Mouse (Mus musculus) bone marrow, adult 2 months (tissue): ENCODE measurements at regions not wholly inside any gene's neighbourhood (a gene's known extent, or its start where the extent isn't known, plus 50 kb on each side); places are given as distances from the start of the nearest gene placed in this dataset.

Experiments used
- CTCF ChIP-seq: fragments of 200-500 bp; IDR thresholded peaks from 2 replicates; pipeline ENCODE4 v1.5.1; 2011; ENCODE audit warnings: low read length, control low read depth; ENCODE audit not compliant: control insufficient read depth, insufficient read depth
- POLR2A ChIP-seq: fragments of 200-500 bp; IDR thresholded peaks from 2 replicates; pipeline ENCODE4 v1.6.1; 2011; ENCODE audit warnings: low read depth, mild to moderate bottlenecking, control low read depth, low read length, borderline replicate concordance; ENCODE audit not compliant: control insufficient read depth

- TF ChIP-seq POLR2A (no peak), CTCF (no peak)
These were observed 281.9 kb upstream of the Cnr1 start for GRCm38 (mm10) chr4:33642526-33642925.
